Mouse (Mus musculus) ES-CJ7 (cell line): ENCODE results near the gene Etl4.

Experiments
- DNase-seq: peaks from one replicate; pipeline ENCODE4 v3.0.0; 2011; ENCODE audit warnings: low read depth, low spot score

The Etl4 gene

DNA sequence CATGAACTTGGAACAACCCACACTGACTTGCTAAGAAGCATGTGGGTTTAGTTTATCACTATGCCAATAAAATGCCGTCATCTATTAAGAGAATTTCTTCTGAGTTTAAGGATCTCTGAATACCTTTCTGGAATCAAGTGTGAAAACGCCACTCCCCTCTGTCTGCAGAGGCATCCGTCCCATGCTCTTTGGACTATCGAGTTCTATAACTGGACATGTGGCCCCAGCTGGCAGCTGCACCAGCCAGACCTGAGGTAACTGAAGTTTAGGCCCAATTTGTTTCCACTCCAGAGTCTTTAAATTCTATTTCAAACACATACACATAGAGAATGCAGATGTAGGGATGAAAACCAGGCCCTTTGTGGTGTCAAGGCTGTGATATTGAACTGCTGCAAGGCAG, 795.5 kb downstream of the Etl4 start:
- DNase-seq, result no peak

DNA sequence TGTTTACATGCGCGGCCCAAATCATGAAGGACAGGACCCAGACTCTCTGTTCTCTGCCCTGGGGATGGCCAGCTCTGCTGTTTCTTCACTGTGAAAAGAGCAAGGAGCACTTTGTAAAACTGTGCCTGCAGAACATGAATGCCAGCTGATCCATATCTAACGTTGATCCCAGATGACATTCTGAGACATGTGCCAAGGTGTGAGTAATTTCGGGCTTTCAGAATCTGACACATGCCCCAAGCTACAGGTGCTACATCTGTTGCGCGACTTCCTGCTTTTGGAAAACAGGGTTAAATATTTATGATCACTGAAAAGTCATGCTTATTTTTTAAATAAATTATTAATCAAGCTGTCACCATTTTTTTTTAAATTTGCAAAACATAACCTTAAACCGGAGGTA, 801.0 kb downstream of the Etl4 start:
- DNase-seq, result no peak

DNA sequence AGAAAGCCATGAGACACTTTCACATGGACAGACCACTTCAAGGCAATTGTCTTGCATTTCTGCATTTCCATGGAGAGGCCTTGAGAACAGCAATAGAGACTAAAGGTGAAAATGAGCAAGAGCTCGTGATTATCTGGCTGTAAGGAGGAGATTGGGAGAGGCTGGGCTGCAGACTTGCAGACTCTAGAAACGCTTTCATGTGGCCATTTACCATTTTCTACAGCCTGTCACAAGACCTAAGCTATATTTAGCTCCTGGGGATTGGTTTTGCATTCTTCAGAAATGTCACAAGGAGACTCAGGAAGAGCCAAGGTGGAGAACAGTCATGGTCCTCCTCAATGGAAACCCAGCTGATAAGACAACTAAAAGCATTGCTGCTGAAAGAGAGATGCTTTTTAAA, 801.4 kb downstream of the Etl4 start:
- no peak for DNase-seq

DNA sequence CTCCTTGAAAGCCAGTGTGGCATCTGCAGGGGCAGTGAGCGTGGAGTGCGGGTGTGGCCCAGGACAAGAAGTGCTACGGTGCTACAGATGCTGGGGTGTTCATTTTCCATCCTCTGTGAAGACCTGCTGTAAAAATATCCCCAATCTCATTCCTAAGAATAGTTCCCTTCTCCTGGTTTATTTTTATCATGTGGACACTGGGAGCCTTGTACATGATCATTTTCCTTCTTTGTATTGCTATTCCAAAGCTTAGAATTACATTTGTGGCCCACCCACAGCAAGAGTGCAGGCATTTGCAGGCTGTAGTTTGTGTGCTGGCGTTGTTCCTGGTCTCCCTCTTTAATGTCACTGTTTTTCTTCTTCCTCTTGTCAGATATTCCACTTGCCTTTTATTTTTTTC, 809.5 kb downstream of the Etl4 start:
- no peak for DNase-seq

DNA sequence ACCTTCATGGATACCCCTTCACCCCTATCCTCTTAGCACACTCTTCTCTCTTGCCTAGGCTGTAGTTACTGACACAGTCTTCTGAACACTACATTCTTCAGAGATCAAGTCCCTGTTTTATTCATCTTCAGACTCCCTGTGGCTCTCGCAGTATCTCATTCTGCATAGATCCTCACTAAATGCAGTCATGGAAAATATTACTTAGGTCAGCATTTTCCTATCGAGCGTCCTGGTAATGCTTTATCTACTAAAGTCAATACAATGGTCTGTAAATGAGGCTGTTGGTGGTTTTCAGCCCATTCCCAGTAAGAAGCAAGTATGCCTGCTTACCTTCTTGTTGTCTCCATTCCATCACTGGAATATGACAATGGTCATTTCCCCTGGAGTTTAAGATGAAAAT, 811.5 kb downstream of the Etl4 start:
- DNase-seq, result no peak

DNA sequence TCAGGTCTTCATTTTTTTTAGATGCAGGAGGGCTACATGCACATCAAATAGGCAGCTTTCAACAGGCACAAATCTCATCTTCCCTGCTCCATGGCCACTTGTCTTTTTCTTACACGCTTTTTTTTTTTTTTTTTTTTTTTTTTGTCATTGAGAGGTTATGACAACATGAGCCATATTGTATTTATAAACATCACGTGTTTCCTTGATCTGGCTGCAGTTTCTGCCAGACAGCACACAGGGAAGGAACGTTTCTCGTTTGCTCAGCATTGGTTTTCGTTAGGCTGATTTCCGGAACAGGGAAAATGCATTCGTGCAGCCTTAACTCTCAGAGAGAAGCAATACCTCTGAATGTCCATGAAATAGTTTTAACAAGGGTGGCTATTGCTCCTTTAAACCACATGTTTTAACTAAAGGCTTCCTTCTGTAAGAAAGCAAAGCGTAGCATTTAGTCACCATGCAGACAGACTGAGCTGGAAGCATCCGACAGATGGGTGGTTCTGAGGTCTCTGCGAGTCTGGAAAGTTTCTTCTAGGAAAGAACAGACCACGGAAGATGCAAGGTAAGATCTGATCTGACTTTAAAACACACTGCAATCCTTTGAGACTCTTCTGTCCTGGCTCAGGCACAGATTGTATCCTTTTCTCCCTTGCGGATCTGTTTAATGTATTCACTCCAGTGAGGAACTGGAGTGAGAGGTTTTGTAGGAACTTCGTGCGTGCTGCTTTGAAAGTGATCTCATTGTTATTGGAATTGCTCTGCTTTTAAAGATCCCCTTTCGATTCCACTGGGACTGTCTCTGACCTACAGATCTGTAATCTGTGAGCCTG, 812.8 kb downstream of the Etl4 start:
- peak; percentile 72 for DNase-seq

DNA sequence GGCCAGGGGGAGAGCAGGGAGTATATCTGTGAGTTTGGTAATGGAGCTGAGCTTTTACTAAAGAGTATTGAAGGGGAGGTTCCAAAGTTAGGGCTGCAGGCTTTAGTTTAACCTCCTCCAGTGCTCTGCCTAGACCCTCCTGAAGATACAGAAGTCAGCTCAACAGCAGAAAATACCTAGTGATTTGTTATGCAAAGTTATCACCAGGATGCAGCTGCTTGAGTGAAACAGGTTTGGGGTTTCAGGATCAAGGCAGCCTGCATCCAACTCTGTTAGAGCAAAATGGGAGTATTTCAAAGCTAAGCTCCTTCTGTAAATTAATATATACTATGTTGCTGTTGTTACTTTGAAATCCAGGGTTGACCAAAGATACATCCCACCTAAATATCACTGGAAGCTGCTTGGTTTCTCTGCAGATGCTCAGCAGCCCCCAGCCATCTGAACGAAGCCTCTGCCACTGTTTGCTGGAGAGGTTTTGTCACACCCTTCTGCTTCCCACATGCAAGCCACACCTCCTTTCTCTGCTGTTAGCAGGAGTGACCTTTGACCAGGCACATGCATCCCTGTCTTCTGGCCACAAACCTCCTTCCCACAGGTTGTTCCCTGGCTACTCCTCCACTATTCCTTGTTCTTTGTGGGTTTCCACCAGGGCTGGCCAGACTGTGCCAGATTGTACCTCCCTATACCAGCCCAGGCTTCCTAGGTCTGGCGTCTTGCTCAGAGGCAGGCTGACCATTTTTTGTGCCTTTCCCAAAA, 814.6 kb downstream of the Etl4 start:
- peak; percentile 65 for DNase-seq

DNA sequence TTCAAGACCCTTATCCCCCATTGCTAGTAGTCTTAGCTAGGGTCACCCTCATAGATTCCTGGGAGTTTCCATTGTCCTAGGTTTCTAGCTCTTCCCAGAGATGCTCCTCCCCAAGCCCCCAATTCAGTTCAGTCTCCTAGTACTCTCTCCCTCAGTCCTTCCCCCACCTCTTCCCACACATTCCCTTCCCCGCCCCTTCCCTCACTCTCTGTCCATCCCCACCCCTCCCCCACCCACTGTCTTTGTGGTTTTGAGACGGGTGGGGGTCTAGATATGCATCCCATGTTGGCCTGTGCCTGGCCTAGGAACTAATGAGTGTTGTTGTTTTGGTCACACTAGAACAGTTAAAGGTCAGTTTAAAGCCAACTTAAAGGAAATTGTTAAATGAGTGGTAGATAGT, 817.4 kb downstream of the Etl4 start:
- peak; percentile 39 for DNase-seq

DNA sequence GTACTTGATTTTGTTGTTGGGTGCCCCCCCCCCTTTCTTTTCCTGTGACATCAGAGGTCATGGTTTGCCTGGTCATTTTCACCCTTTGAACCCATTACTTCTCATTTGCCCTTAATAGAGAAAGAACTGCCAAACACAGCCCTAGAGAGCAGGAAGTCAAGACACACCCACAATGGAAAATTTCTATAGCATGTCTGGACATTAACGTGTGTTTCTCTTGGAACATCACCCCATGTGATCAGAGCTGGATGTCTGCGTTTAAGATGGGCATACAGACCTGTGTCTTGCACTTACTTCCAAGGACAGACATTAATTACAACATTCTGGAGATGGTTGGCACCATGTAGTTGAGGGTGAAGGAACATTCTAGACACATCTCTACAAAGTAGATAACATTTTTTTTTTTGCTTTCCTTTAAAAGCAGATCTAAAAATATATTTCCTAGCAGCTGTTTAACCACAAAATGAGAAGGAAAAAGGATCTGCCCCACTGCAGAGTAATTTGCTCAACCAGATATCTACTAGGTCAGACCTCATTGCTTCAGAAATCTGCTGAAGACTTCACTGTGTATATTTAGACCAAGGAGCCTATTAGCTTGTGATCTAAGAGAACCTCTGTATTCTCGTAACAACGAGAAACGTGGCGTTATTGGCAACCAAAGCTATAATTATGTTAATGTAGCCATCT, 818.3 kb downstream of the Etl4 start:
- DNase-seq, result no peak

DNA sequence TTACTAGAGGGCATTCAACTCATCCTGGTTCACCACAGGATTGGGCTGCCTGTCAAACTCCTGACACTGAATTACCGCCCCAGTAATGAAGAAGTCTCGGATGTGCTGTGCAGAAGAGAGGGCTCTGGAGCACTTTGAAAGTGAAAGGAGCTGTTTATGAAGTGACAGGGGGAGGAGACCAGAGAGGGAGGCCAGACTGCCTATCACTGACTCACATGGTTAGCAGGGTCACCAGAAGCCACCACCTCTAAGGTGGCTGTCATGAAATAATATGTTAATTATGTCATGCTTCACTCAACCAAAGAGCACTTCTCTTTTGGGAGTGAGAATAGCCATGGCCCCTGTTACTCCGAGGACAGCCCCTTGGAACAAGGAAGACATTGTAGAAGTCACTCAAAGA, 825.9 kb downstream of the Etl4 start:
- no peak for DNase-seq

DNA sequence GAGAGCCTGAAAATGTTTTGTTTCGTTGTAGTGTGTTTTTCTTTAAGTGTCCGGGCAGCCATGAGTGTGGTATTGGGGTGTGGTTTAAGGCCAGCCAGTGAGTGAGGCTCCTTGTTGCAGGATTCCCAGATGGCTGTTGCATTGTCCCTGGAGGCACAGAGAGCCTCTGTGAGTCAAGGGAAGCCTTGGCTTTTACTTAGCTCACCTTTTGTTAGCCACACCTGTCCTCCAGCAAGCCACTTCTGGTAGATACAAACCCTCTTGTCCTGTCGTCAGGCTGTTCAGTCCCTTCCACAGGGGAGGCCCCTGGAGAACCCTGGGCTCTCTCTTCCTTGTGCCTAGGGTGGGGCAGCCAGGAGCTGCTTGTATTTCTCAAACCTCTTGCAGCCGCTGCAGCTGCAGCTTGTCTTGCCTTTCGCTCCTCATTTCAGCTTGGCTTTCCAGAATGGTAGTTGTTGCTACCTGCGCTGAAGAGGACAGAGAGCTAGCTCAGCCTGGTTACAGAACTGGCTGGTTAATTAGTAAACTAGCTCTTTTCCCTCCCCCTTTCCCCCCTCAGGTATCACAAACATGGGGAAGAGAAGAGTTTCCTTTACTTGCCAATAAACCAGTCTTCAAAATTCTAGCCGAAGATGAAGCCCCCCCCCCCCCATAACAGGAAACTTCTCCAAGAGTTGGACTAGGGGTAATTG, 826.9 kb downstream of the Etl4 start:
- DNase-seq, result peak; percentile 57

DNA sequence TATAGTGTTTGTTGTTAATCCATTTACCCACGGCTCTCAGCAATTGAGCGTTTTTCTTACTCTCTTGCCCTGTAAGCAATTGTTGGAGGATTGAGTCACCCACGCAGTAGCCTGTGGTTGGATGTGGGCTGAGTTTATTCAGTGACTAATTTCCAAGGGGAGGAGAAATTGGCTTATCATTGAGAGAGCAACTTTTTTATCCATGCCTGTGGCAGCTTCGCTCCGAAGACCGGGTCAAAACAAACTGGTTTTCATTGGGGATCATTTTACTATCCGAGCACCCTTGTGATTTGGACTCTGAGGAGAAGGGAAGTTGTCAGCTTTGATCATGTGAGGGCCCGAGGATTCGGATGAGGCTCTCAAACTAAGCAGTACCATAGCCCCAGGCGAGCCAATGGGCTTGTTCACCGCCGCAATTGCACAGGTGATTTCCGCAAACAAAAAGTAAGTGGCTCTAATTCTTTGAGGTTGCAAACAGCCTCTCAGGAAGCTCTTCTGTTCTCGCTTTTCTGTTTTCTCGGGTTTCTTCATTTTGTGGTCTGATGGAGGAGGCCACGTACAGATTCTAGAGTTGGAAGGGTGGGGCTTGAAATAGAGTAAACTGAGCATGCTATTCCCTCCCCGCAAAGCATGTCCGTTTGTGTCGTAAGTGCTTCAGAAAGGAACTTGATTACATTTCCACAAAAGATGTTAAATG, 827.7 kb downstream of the Etl4 start:
- DNase-seq, result peak; percentile 59

DNA sequence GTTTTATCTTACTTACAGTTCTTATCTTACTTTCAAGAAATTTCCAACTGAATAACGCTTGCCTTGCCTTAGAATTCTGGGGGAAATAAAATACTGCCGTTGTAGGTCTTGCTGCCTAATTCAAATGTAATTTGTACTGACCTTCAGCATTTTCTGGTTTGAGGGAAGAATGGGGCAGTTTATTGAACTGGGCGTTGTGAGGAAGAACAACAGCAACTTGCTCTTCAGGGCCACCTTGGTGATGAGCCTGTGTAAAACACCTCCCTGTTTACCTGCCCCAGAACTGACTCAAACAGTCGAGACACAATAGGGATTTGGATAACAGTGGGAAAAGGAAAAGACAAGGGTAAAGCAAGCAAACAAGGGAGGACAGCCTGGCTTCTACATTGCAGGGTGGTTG, 828.3 kb downstream of the Etl4 start:
- peak; percentile 74 for DNase-seq

DNA sequence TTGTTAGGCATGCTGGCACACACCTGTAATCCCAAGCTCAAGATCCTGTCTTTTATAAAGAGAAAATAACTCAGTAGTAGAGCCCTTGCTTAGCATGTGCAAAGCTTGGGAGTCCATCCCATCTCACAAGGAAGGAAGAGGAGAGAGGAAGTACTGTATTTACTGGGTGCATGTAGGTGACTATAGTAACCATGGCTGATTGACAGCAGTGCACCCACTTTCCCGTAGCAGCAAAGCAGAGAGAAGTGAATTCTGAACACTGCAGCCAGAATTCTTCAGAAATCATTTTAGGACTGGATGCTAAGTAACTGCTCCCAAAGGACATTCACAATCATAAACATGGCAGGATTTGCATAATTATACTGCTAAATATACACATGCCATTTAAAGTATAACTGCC, 838.1 kb downstream of the Etl4 start:
- DNase-seq, result no peak

DNA sequence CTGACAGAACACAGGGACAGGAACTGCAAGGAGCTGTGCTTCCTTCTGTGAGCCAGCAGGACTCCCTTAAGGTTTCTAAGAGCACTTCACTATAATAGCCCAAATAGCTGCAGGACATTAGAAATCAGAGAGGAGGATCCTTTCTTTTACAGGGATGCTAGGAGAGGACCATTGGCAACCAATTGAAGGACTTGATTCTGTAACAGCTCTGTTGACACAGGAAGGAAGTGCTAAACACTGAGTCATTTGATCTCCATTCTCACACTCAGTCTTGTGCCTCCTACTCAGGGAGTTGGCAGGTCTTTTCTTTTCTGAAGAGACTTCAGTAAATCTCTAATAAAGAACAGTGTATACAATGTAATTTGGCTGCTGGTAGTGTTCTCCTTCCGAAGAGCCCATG, 838.9 kb downstream of the Etl4 start:
- peak; percentile 14 for DNase-seq

DNA sequence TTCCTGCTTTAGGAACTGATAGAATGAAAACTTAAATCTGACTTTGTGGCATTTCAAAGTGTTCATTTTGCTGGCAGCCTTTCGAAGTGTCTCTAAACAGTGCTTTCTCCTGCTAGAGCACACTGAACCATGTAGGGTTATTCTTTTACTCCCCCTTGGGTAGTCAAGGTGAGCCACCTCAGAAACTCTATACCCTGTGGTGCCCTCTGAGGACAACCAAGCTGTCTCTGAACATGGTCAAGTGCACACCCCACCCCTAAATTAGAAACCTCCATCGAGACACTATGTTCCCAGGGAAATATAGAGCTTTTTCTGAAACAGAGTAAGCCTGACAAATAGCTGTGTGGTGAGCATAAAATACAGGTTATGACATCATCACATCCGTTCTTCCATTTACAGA, 840.1 kb downstream of the Etl4 start:
- no peak for DNase-seq

DNA sequence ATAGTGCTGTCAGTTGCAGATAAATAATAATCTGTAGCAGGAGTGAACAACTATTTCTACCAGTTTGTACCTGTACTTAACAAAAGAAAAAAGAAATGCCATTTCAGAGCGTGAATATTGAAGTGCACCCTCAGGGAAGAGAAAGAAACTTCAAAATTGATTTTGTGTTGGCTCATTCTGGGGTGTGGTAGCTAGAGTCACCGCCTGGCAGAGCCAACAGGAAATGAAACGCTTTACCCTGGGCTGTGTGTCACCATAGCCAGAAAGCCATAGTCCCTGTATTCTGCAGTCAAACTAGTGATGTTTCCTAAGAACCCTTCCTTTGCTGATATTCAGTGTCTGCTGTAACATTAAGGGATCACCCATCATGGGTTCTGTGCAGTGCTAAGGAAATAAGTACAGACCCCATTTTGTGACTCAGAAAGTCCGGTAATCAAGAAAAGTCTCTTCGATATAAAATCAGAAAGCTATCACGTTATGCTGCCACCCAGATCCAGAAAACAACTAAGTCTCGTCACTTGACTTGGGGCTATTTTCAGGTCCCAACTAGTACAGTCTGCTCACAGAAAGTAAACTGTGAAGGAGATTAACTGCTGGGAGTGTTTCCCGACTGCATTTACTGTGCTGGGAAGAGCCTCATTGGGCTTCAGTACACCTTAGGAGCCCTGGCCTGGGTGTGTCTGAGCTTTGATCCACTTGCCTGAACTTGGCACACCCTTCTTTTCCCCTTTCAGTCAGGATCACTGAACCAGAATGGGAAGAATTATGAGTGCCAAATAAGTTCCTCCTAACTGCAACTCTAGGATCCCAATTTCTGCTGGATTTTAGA, 843.9 kb downstream of the Etl4 start:
- DNase-seq, result peak; percentile 28

DNA sequence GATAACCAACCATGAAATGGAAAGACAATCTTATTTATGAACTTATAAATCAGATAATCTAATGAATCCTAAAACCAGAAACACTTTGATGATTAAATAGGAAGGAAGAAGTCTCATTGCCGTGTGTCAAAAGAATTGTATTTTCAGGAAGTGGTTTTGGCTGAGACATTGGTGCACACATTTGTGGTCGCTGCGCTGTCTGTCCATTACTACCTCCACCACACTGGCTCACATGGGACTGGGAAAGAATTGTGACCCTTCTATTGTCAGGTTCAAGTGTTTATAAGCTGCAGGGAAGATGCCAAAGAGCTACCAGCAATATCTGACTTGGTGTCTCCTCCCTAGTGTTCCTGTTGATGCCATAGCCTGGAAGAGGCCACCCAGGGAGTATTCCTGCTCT, 847.4 kb downstream of the Etl4 start:
- DNase-seq, result no peak

DNA sequence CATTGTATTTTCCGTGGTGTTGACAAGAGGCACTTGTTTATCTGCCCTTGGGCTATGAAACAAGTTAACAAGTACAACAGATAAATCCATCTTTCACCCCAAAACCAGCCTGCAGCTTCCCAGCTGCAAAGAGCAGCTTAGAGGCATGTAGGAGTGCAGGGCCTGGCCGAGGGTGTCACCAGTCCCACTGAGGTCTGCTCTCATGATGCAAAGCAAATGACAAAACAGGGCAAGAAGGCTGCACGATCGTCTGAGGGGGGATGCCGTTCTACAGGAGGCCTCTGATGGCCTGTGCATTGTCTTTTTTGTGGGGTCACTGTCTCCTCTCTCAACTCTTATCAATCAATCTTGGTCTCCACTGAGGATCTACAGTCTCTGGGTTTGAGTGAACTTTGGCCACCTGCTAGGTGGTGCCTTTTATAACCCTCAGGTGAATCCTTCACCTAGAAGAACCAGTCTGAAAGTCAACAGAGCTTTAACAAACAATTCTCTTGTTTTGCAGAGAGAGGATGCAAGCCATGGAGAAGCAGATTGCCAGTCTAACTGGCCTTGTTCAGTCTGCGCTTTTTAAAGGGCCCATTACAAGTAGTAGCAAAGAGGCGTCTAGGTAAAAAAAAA, 849.6 kb downstream of the Etl4 start:
- DNase-seq, result no peak

DNA sequence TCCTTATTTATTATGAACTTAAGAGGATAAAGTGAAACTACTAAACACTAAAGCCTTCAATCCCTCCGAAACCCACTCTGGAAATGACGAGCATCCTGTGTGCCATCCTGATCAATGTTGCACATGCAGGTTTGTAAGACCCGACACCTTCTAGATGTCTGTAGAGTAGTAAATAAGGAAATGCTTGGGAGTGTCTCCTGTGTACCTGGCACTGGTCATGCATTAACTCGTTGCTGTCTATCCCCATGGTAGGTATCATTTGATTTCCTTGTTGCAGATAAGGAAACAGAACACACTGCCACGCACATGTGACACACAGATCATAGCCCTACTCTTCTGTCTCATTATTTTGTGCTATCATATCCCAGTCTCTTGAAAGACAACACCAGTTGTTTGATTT, 851.7 kb downstream of the Etl4 start:
- no peak for DNase-seq
